Comparison of ENCODE assay signal across 9 mouse cellular contexts in the genomic region with DNA sequence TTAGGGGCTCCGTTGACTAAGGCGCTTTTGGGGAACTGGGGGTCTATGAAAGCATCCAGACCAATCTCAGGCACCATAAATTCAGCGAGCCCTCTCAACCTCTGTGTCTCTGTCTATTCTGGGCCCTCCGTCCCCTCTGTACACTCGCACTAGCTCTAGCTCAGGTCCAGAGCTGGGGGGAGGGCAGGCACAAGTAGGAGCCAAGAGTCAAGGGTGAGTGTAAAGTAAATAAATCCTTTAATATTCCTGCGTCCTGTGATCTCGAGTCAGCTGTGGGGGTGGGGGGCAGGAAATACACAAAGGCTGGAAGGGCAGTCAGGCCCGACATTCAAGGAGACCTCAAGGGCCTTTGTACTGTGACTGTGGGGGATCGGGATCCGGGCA. TPM values are rescaled to one million over a fixed set of nuclear protein-coding genes. Genes with fewer than 3 reads are reported as not detected.
DNase-seq lines count a peak whose midpoint lies in the region; ATAC-seq and TF ChIP-seq lines count a peak whose summit lies in the region.
"Had no signal": no experiment of that assay in that cellular context is flagged by ENCODE, and none has a peak within 500 bp of the region (broad histone marks: within the 10 kb centered on the region; RNA-seq: fewer than 3 reads in every experiment).

No protein-coding gene starts in this region.

- H3K36me3 ChIP-seq in embryonic facial prominence, embryonic 10.5 days (replicated peaks): no peaks in the 10 kb centered on the region
- H3K36me3 ChIP-seq in intestine, postnatal 0 days (ENCODE audit: control insufficient read depth, insufficient read depth): peaks cover 10% of the 10 kb centered on the region; the same call in 1 of the 2 replicates

- WGBS in embryonic facial prominence, embryonic 10.5 days: under 1% methylated on average over 10 of the region's 10 CpGs
- 16% methylated on average over 10 of the region's 10 CpGs for WGBS in intestine, postnatal 0 days

- peak; percentile 29 for DNase-seq in embryo, embryonic 10.5 days (ENCODE audit: low spot score)
- DNase-seq in embryo, embryonic 11 days: no peak
- no peak for DNase-seq in embryonic facial prominence, embryonic 10.5 days (ENCODE audit: low spot score)
- DNase-seq in lung, postnatal 36 days: peak; percentile 86
- no peak for DNase-seq in spleen, postnatal 10 days (ENCODE audit: low spot score in 2 of 2)
- DNase-seq in cerebellum, adult 8-10 months: no peak
- DNase-seq in thymus, postnatal 4 days: no peak

- H3K9ac ChIP-seq in intestine, postnatal 0 days (ENCODE audit: low read depth, low read length): no peak overlapping the region

- H3K4me2 ChIP-seq in intestine, postnatal 0 days (replicated peaks; ENCODE audit: low read depth): peak overlapping the region; percentile 78

- H3K27ac ChIP-seq in embryonic facial prominence, embryonic 10.5 days (replicated peaks): peak overlapping the region; percentile 37; the same call in 1 of the 2 replicates
- no peak overlapping the region for H3K27ac ChIP-seq in intestine, postnatal 0 days (ENCODE audit: low read depth, low read length)

- peaks cover 4% of the 10 kb centered on the region for H3K9me3 ChIP-seq in embryonic facial prominence, embryonic 10.5 days
- no peaks in the 10 kb centered on the region for H3K9me3 ChIP-seq in intestine, postnatal 0 days (ENCODE audit: control insufficient read depth)

- TF ChIP-seq CTCF in intestine, postnatal 0 days (IDR thresholded peaks at IDR 0.05; ENCODE audit: low read depth): no peak

- H3K4me3 ChIP-seq in embryonic facial prominence, embryonic 10.5 days: peak overlapping the region; percentile 65
- H3K4me3 ChIP-seq in intestine, postnatal 0 days (ENCODE audit: low read depth, low read length): peak overlapping the region; percentile 43

- peaks cover 100% of the 10 kb centered on the region for H3K27me3 ChIP-seq in embryonic facial prominence, embryonic 10.5 days (replicated peaks; ENCODE audit: low read depth, poor library complexity, severe bottlenecking)
- peaks cover 58% of the 10 kb centered on the region for H3K27me3 ChIP-seq in intestine, postnatal 0 days (replicated peaks; ENCODE audit: control insufficient read depth, insufficient read depth, low read length)

- no peak for ATAC-seq in intestine, postnatal 0 days

- H3K4me1 ChIP-seq in embryonic facial prominence, embryonic 10.5 days: peaks cover 54% of the 10 kb centered on the region
- H3K4me1 ChIP-seq in intestine, postnatal 0 days (replicated peaks; ENCODE audit: control insufficient read depth, insufficient read depth, low read length): peaks cover 22% of the 10 kb centered on the region; the same call in 1 of the 2 replicates

RNA-seq across cellular contexts. Expression of a gene that starts 0.5 kb away (rescaled TPM):
- polyA plus RNA-seq in embryonic facial prominence, embryonic 10.5 days (2016; fragmentation: Nextera tagmentation; extraction: Ambion mirVana): 0.21 TPM in 1 of 2 replicates, not detected in the other
- 0.27 and 0.48 TPM in 2 replicates for polyA plus RNA-seq in intestine, postnatal 0 days (2015; fragmentation: Nextera tagmentation; extraction: Ambion mirVana)
- polyA plus RNA-seq: erythroblast, embryonic 14.5 days had no signal

RNA-seq across cellular contexts. Expression of a gene that starts 4.6 kb away (rescaled TPM):
- 0.63 and 0.92 TPM in 2 replicates for polyA plus RNA-seq in embryonic facial prominence, embryonic 10.5 days (2016; fragmentation: Nextera tagmentation; extraction: Ambion mirVana)
- 6.0 and 6.2 TPM in 2 replicates for polyA plus RNA-seq in intestine, postnatal 0 days (2015; fragmentation: Nextera tagmentation; extraction: Ambion mirVana)

RNA-seq across cellular contexts. Expression of a gene that starts 4.7 kb away (rescaled TPM):
- 14.6 and 16.7 TPM in 2 replicates for polyA plus RNA-seq in embryonic facial prominence, embryonic 10.5 days (2016; fragmentation: Nextera tagmentation; extraction: Ambion mirVana)
- polyA plus RNA-seq in intestine, postnatal 0 days (2015; fragmentation: Nextera tagmentation; extraction: Ambion mirVana): 50.6 TPM in 2 replicates

RNA-seq across cellular contexts. Expression of a gene that starts 6.9 kb away (rescaled TPM):
- polyA plus RNA-seq in embryonic facial prominence, embryonic 10.5 days (2016; fragmentation: Nextera tagmentation; extraction: Ambion mirVana): 0.62 and 0.69 TPM in 2 replicates
- polyA plus RNA-seq in intestine, postnatal 0 days (2015; fragmentation: Nextera tagmentation; extraction: Ambion mirVana): 0.76 and 0.90 TPM in 2 replicates
- polyA plus RNA-seq: erythroblast, embryonic 14.5 days had no signal

RNA-seq across cellular contexts. Expression of a gene that starts 14.1 kb away (rescaled TPM):
- 1.6 and 1.7 TPM in 2 replicates for polyA plus RNA-seq in embryonic facial prominence, embryonic 10.5 days (2016; fragmentation: Nextera tagmentation; extraction: Ambion mirVana)
- 7.1 and 8.1 TPM in 2 replicates for polyA plus RNA-seq in intestine, postnatal 0 days (2015; fragmentation: Nextera tagmentation; extraction: Ambion mirVana)

Comparison
In these comparisons a context has a peak if more than half of its experiments do, and no peak if none do; other contexts are left out.
1. DNase-seq: peak in embryo, embryonic 10.5 days (single experiment) and lung, postnatal 36 days (single experiment); none in embryo, embryonic 11 days (single experiment), embryonic facial prominence, embryonic 10.5 days (single experiment), spleen, postnatal 10 days (0 of 2), cerebellum, adult 8-10 months (single experiment) and thymus, postnatal 4 days (single experiment).